8 mouse cellular contexts compared by ENCODE assay signal in the genomic region with DNA sequence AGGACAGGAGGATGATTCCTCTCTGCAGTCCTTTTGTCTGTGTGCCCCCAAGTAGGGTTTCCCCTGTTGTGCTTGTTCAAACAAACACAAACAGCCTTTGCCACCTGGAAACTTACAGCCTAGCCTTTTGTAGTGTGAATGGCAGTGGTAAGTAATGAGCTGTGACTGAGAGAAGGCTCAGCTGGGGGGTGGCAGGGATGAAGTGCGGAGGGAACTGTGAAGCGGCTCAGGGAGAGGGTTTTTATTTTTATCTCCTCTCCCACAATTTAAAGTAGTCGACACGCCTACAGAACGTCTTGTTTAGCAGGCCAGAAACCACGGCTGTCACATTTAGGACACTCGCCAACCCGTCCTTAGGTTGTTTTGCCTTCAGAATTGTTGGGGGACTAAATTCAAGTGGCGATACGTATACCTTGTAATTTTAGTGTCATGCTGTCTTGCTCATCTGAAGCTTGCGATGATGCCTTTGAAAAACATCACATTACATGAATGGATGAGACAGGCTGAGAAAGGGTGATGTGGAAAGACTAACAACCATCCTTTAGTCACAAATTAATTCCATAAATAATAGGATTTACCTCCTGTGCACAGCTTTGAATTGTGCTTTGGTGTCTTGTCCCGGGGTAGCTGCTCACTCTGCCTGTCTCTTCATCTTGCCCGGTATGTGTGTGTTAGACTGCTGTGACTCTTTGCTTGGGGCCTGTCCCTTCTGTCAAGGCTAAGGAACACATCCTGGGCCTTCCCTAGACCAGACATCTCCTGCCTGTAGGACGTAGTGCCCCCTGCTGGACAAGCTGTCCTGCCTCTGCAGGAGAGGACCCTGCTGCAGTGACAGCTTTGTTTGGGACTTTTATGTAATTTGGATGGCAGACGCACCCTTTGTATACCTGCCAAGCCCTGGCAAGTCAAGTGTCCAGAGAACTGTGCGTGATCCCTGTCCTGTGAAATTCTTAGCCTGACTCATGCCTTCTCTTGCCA.
DNase-seq lines count a peak whose midpoint lies in the region; ATAC-seq and TF ChIP-seq lines count a peak whose summit lies in the region.

No protein-coding gene starts in this region.

- no peaks in the 10 kb centered on the region for H3K27me3 ChIP-seq in forebrain, embryonic 11.5 days (ENCODE audit: control insufficient read depth, insufficient read depth, low read length)
- no peaks in the 10 kb centered on the region for H3K27me3 ChIP-seq in heart, postnatal 0 days (ENCODE audit: control insufficient read depth, insufficient read depth, low read length)
- H3K27me3 ChIP-seq in liver, postnatal 0 days (ENCODE audit: insufficient read depth, low read length), result no peaks in the 10 kb centered on the region
- H3K27me3 ChIP-seq in neural tube, embryonic 14.5 days (ENCODE audit: control insufficient read depth, insufficient read depth, low read length), result no peaks in the 10 kb centered on the region

- no peak overlapping the region for H3K4me3 ChIP-seq in forebrain, embryonic 11.5 days (ENCODE audit: low read depth, low read length)
- H3K4me3 ChIP-seq in heart, postnatal 0 days (ENCODE audit: low read depth, low read length), result no peak overlapping the region
- no peak overlapping the region for H3K4me3 ChIP-seq in liver, postnatal 0 days (ENCODE audit: low read depth, low read length)
- H3K4me3 ChIP-seq in neural tube, embryonic 14.5 days (ENCODE audit: low read depth, low read length), result no peak overlapping the region

- H3K9ac ChIP-seq in forebrain, embryonic 11.5 days (ENCODE audit: low read length), result no peak overlapping the region
- H3K9ac ChIP-seq in heart, postnatal 0 days (replicated peaks; ENCODE audit: low read depth, low read length), result no peak overlapping the region
- no peak overlapping the region for H3K9ac ChIP-seq in liver, postnatal 0 days (replicated peaks)
- H3K9ac ChIP-seq in neural tube, embryonic 14.5 days (replicated peaks; ENCODE audit: low read depth, low read length), result no peak overlapping the region

- no peak for TF ChIP-seq EP300 in heart, postnatal 0 days (IDR thresholded peaks at IDR 0.05; ENCODE audit: low read depth)
- no peak for TF ChIP-seq EP300 in liver, postnatal 0 days (IDR thresholded peaks at IDR 0.05; ENCODE audit: low read depth)

- TF ChIP-seq CTCF in heart, postnatal 0 days (IDR thresholded peaks at IDR 0.05; ENCODE audit: low read depth), result peak; percentile 84
- peak; percentile 81 for TF ChIP-seq CTCF in liver, postnatal 0 days (IDR thresholded peaks at IDR 0.05; ENCODE audit: low read depth)

- H3K4me1 ChIP-seq in forebrain, embryonic 11.5 days (replicated peaks; ENCODE audit: control insufficient read depth, insufficient read depth, low read length), result peaks cover 7% of the 10 kb centered on the region
- H3K4me1 ChIP-seq in heart, postnatal 0 days (ENCODE audit: control insufficient read depth, insufficient read depth), result no peaks in the 10 kb centered on the region
- 0 out of 2 replicates have a peak, but pooled peaks cover 2% of the 10 kb centered on the region for H3K4me1 ChIP-seq in liver, postnatal 0 days (ENCODE audit: insufficient read depth)
- H3K4me1 ChIP-seq in neural tube, embryonic 14.5 days (ENCODE audit: control insufficient read depth, insufficient read depth, low read length), result no peaks in the 10 kb centered on the region

- no peaks in the 10 kb centered on the region for H3K36me3 ChIP-seq in forebrain, embryonic 11.5 days (ENCODE audit: control insufficient read depth, insufficient read depth, low read length)
- H3K36me3 ChIP-seq in heart, postnatal 0 days (replicated peaks; ENCODE audit: control insufficient read depth, insufficient read depth, low read length), result no peaks in the 10 kb centered on the region
- no peaks in the 10 kb centered on the region for H3K36me3 ChIP-seq in liver, postnatal 0 days (replicated peaks; ENCODE audit: insufficient read depth, low read length)
- H3K36me3 ChIP-seq in neural tube, embryonic 14.5 days (ENCODE audit: control insufficient read depth, insufficient read depth, low read length), result no peaks in the 10 kb centered on the region

- no peak overlapping the region for H3K4me2 ChIP-seq in forebrain, embryonic 11.5 days (ENCODE audit: low read depth, low read length, severe bottlenecking)
- H3K4me2 ChIP-seq in heart, postnatal 0 days (ENCODE audit: low read depth, low read length), result no peak overlapping the region
- no peak overlapping the region for H3K4me2 ChIP-seq in liver, postnatal 0 days (ENCODE audit: low read depth, low read length)
- 0 out of 2 replicates have a peak overlapping the region, but pooled peaks have one; percentile 21 for H3K4me2 ChIP-seq in neural tube, embryonic 14.5 days (ENCODE audit: low read depth, low read length)

- no peak overlapping the region for H3K27ac ChIP-seq in forebrain, embryonic 11.5 days (ENCODE audit: low read depth, low read length)
- H3K27ac ChIP-seq in heart, postnatal 0 days (ENCODE audit: low read depth), result no peak overlapping the region
- H3K27ac ChIP-seq in liver, postnatal 0 days (ENCODE audit: low read depth), result no peak overlapping the region
- no peak overlapping the region for H3K27ac ChIP-seq in neural tube, embryonic 14.5 days (ENCODE audit: low read depth, low read length)

- H3K9me3 ChIP-seq in forebrain, embryonic 11.5 days (ENCODE audit: control insufficient read depth, low read length), result no peaks in the 10 kb centered on the region
- H3K9me3 ChIP-seq in heart, postnatal 0 days (replicated peaks; ENCODE audit: control insufficient read depth, low read length), result no peaks in the 10 kb centered on the region
- H3K9me3 ChIP-seq in liver, postnatal 0 days (ENCODE audit: low read length), result no peaks in the 10 kb centered on the region
- no peaks in the 10 kb centered on the region for H3K9me3 ChIP-seq in neural tube, embryonic 14.5 days (ENCODE audit: control insufficient read depth, low read length)

- peak; percentile 85 to 86 for DNase-seq in B cell, adult 2 months
- DNase-seq in adrenal gland, postnatal 4 days (ENCODE audit: low spot score in 2 of 2), result peak; percentile 43 to 62
- peak; percentile 78 for DNase-seq in forebrain, embryonic 11.5 days (ENCODE audit: low spot score)
- peak; percentile 41 for DNase-seq in heart, postnatal 0 days (ENCODE audit: low spot score)
- DNase-seq in kidney, postnatal 25 days, result peak; percentile 84 to 87
- DNase-seq in liver, postnatal 0 days, result peak; percentile 68
- peak; percentile 24 for DNase-seq in testis, postnatal 14 days (ENCODE audit: low spot score)

- WGBS in forebrain, embryonic 11.5 days, result 27% methylated on average over 16 of the region's 16 CpGs
- WGBS in heart, postnatal 0 days, result 41% methylated on average over 16 of the region's 16 CpGs
- WGBS in liver, postnatal 0 days (ENCODE audit: insufficient replicate concordance), result 57% methylated on average over 16 of the region's 16 CpGs
- WGBS in neural tube, embryonic 14.5 days, result 12% methylated on average over 16 of the region's 16 CpGs

- ATAC-seq in forebrain, embryonic 11.5 days (replicated peaks; ENCODE audit: low FRiP score), result peak; percentile 70
- ATAC-seq in heart, postnatal 0 days (ENCODE audit: insufficient read depth, low read depth), result peak; percentile 66
- ATAC-seq in liver, postnatal 0 days, result 0 out of 2 replicates have a peak, but pooled peaks have one; percentile 27
- peak; percentile 91 for ATAC-seq in neural tube, embryonic 14.5 days (ENCODE audit: low read depth)

Comparison
In these comparisons a context has a peak if more than half of its experiments do, and no peak if none do; other contexts are left out.
1. DNase-seq: peak in every context shown above with its lines; median percentile 86 in B cell, adult 2 months; 86 in kidney, postnatal 25 days; 78 in forebrain, embryonic 11.5 days; 68 in liver, postnatal 0 days; 52 in adrenal gland, postnatal 4 days; 41 in heart, postnatal 0 days; 24 in testis, postnatal 14 days.
2. ATAC-seq: peak in every context shown above with its lines; median percentile 91 in neural tube, embryonic 14.5 days; 70 in forebrain, embryonic 11.5 days; 66 in heart, postnatal 0 days; 27 in liver, postnatal 0 days.